Mouse (Mus musculus): ENCODE results near the gene Trhr2. TPM values are rescaled to one million over a fixed set of nuclear protein-coding genes. Genes with fewer than 3 reads are reported as not detected.

Gene Trhr2
- total RNA-seq, 2 experiments from 2014 or later = not detected

- DNase-seq = no peak
Observed at GRCm38 (mm10) chr8:122330446-122331133, 30.0 kb downstream of the Trhr2 start.

GRCm38 (mm10) chr8:122329553-122330239 lies 30.9 kb downstream of the Trhr2 start:
- no peak for DNase-seq

- no peak for DNase-seq
Observed at GRCm38 (mm10) chr8:122329072-122329471, 31.5 kb downstream of the Trhr2 start.

GRCm38 (mm10) chr8:122326114-122326542 lies 34.4 kb downstream of the Trhr2 start:
- no peak for DNase-seq

- DNase-seq = no peak
Observed at GRCm38 (mm10) chr8:122325196-122325595, 35.4 kb downstream of the Trhr2 start.

- peak; percentile 43 for DNase-seq
Observed at GRCm38 (mm10) chr8:122323951-122324402, 36.6 kb downstream of the Trhr2 start.

- no peak for DNase-seq
Observed at GRCm38 (mm10) chr8:122322792-122323191, 37.8 kb downstream of the Trhr2 start.

GRCm38 (mm10) chr8:122322126-122322525 lies 38.4 kb downstream of the Trhr2 start:
- DNase-seq = no peak

- no peak for DNase-seq
Observed at GRCm38 (mm10) chr8:122321455-122321921, 39.1 kb downstream of the Trhr2 start.

- DNase-seq = no peak
Observed at GRCm38 (mm10) chr8:122320541-122320940, 40.0 kb downstream of the Trhr2 start.

GRCm38 (mm10) chr8:122319708-122320075 lies 40.9 kb downstream of the Trhr2 start:
- no peak for DNase-seq

- no peak for DNase-seq
Observed at GRCm38 (mm10) chr8:122319045-122319707, 41.4 kb downstream of the Trhr2 start.

- no peak for DNase-seq
Observed at GRCm38 (mm10) chr8:122317918-122318475, 42.5 kb downstream of the Trhr2 start.

- no peak for DNase-seq
Observed at GRCm38 (mm10) chr8:122316402-122316801, 44.1 kb downstream of the Trhr2 start.

GRCm38 (mm10) chr8:122314899-122315496 lies 45.5 kb downstream of the Trhr2 start:
- DNase-seq = peak; percentile 65

- DNase-seq = no peak
Observed at GRCm38 (mm10) chr8:122313310-122313709, 47.2 kb downstream of the Trhr2 start.

- DNase-seq = no peak
Observed at GRCm38 (mm10) chr8:122312553-122312952, 48.0 kb downstream of the Trhr2 start.

- no peak for DNase-seq
Observed at GRCm38 (mm10) chr8:122311115-122311514, 49.4 kb downstream of the Trhr2 start.

GRCm38 (mm10) chr8:122309272-122309671 lies 51.3 kb downstream of the Trhr2 start:
- DNase-seq = no peak

- DNase-seq = no peak
Observed at GRCm38 (mm10) chr8:122307836-122308235, 52.7 kb downstream of the Trhr2 start.

Data from heart, postnatal 4 days (tissue).